Mouse (Mus musculus) C2C12 (cell line): Measurements from ENCODE around the gene Zgpat.

Experiments
- CEBPB ChIP-seq: IDR thresholded peaks from one replicate; pipeline ENCODE4 v1.6.1; 2011; ENCODE audit warnings: low read depth, mild to moderate bottlenecking, control low read depth, moderate library complexity
- CTCF ChIP-seq: IDR thresholded peaks from one replicate; pipeline ENCODE4 v1.5.1; 2011; ENCODE audit not compliant: control insufficient read depth, insufficient read depth, insufficient read length
- FOSL1 ChIP-seq: IDR thresholded peaks from one replicate; pipeline ENCODE4 v1.8.0; 2011; ENCODE audit warnings: mild to moderate bottlenecking, low read length; ENCODE audit not compliant: poor library complexity, insufficient read depth, severe bottlenecking
- MAX ChIP-seq: IDR thresholded peaks from one replicate; pipeline ENCODE4 v1.6.1; 2011; ENCODE audit warnings: mild to moderate bottlenecking, control low read depth
- MYOD1 ChIP-seq: IDR thresholded peaks from one replicate; pipeline ENCODE4 v1.6.1; 2011; ENCODE audit warnings: low read depth; ENCODE audit not compliant: control insufficient read depth, insufficient read length
- MYOG ChIP-seq: IDR thresholded peaks from one replicate; pipeline ENCODE4 v1.6.1; 2011; ENCODE audit not compliant: control insufficient read depth, insufficient read length; ENCODE audit errors: extremely low read depth
- USF1 ChIP-seq: IDR thresholded peaks from one replicate; pipeline ENCODE4 v1.6.1; 2011; ENCODE audit warnings: low read depth, mild to moderate bottlenecking, control low read depth, moderate library complexity

- TF ChIP-seq CTCF: no peak
- peak; percentile 73 for TF ChIP-seq CEBPB
- no peak for TF ChIP-seq MYOG
- no peak for TF ChIP-seq USF1
- no peak for TF ChIP-seq MAX
- TF ChIP-seq MYOD1: no peak
- TF ChIP-seq FOSL1: no peak
Observed at GRCm38 (mm10) chr2:181326098-181326497, 38.6 kb upstream of the Zgpat start.
